Mouse (Mus musculus): ENCODE data around the gene Tle3.

DNA sequence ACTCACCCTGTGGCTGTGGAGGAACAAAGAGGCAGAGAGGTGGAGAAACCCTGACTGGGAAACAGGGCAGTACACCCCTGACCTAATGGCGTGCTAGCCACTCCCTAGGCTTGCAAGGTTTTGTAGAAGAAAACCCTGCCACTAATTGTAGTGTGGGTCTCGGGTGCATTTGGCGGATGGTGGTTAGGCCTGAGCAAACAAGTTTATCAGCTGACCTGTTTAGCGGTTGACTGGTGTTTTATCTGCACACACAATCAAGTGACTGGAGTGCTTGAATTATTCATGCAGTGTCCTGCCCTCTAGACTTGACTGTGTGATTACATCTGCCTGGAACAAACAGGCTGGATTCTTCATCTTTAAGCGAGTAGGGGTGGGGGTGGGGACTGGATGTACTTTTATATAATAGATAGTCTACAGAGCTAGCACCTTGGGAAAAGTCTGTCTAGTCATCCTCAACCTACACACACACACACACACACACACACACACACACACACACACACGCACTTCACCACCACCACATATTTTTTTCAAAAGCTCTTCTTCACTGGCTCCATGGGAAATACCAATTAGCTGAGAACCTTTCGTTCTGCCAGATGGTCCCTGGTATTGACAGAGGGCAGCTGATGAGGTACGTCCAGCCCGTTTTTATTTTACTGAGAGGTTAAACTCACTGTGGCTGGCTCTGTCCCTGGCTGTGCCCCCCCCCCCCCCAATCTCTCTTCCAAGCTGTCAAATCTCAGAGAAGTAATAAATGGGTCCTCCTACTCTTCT is 5.7 kb downstream of the Tle3 start:
- no peak for TF ChIP-seq CTCF (IDR thresholded peaks at IDR 0.05; ENCODE audit: low read depth, low read length)
- no peak for TF ChIP-seq POLR2A (IDR thresholded peaks at IDR 0.05; ENCODE audit: borderline replicate concordance, low read depth, low read length)

Data from bone marrow macrophage, adult 2 months (primary cell).